Mouse (Mus musculus) stomach, postnatal 0 days (tissue): Measurements from ENCODE around the gene Vnn1.

Experiments used
- CTCF ChIP-seq: IDR thresholded peaks from 2 replicates; pipeline ENCODE4 v1.5.1; 2016; ENCODE audit warnings: antibody characterized with exemption, low read depth, mild to moderate bottlenecking, moderate library complexity
- EP300 ChIP-seq: optimal IDR thresholded peaks from 2 replicates; pipeline ENCODE3; 2016; ENCODE audit warnings: antibody characterized with exemption

GRCm38 (mm10) chr10:23895376-23895775 is 888 bp downstream of the Vnn1 start:
- TF ChIP-seq EP300 (no peak), CTCF (no peak)
